Mouse (Mus musculus): ENCODE measurements around the gene Sdr42e1. TPM values are rescaled to one million over a fixed set of nuclear protein-coding genes. Genes with fewer than 3 reads are reported as not detected.

The Sdr42e1 gene
- total and polyA plus RNA-seq, 3 experiments: 0.11 TPM; not detected in 2

GRCm38 (mm10) chr8:117652318-117652717, 21.2 kb downstream of the Sdr42e1 start:
- Histone ChIP-seq H3K9me3 (replicated peaks) (peaks cover 69% of the 10 kb centered on the region), H3K4me3 (ENCODE audit: low read depth, low read length) (no peak overlapping the region), H3K4me1 (ENCODE audit: insufficient read depth, low read depth, low read length) (no peaks in the 10 kb centered on the region), H3K27me3 (ENCODE audit: insufficient read depth, low read length) (no peaks in the 10 kb centered on the region), H3K36me3 (replicated peaks) (no peaks in the 10 kb centered on the region)
- DNase-seq (ENCODE audit: low spot score) (no peak), ATAC-seq (ENCODE audit: extremely low read depth, insufficient number of reproducible peaks, low FRiP score, poor library complexity, severe bottlenecking) (no peak)
- TF ChIP-seq GATA1 (IDR thresholded peaks at IDR 0.05; ENCODE audit: borderline replicate concordance, low read length) (no peak), CTCF (IDR thresholded peaks at IDR 0.05; ENCODE audit: low read depth, low read length) (no peak), POLR2AphosphoS5 (IDR thresholded peaks at IDR 0.05; ENCODE audit: insufficient replicate concordance, low read depth, low read length) (no peak), GATA2 (IDR thresholded peaks at IDR 0.05; ENCODE audit: borderline replicate concordance, low read depth, low read length) (no peak), TAL1 (conservative IDR thresholded peaks at IDR 0.05; ENCODE audit: low read depth, low read length) (no peak)

DNA sequence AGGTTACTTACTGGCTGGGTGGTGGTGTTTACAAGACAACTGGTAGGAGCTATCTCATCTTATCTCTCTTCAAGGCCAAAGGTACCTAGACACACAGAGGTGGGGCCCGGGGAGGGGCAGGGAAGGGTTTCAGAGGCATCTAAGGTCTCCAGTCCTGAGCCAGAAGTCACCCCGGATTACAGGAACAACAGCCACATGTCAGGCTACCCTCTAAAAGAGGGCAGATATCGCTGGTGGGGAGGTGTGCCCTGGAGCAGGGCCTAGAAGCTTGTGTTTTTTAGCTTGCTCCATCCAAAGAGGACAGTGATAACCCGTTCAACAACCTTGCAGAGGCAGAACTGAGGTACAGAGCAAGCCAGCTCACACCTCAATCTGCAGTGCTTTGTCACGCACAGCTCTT, 27.0 kb downstream of the Sdr42e1 start:
- no peak for ATAC-seq (ENCODE audit: extremely low read depth, insufficient number of reproducible peaks, low FRiP score, poor library complexity, severe bottlenecking)
- H3K36me3 ChIP-seq (replicated peaks): no peaks in the 10 kb centered on the region
- H3K27me3 ChIP-seq (ENCODE audit: insufficient read depth, low read length): no peaks in the 10 kb centered on the region
- H3K9me3 ChIP-seq (replicated peaks): peaks cover 61% of the 10 kb centered on the region
- DNase-seq (ENCODE audit: low spot score): no peak
- no peaks in the 10 kb centered on the region for H3K4me1 ChIP-seq (ENCODE audit: insufficient read depth, low read depth, low read length)
- no peak overlapping the region for H3K4me3 ChIP-seq (ENCODE audit: low read depth, low read length)
- TF ChIP-seq TAL1 (conservative IDR thresholded peaks at IDR 0.05; ENCODE audit: low read depth, low read length) (no peak), POLR2AphosphoS5 (IDR thresholded peaks at IDR 0.05; ENCODE audit: insufficient replicate concordance, low read depth, low read length) (no peak), GATA1 (IDR thresholded peaks at IDR 0.05; ENCODE audit: borderline replicate concordance, low read length) (no peak), CTCF (IDR thresholded peaks at IDR 0.05; ENCODE audit: low read depth, low read length) (no peak), GATA2 (IDR thresholded peaks at IDR 0.05; ENCODE audit: borderline replicate concordance, low read depth, low read length) (no peak)

DNA sequence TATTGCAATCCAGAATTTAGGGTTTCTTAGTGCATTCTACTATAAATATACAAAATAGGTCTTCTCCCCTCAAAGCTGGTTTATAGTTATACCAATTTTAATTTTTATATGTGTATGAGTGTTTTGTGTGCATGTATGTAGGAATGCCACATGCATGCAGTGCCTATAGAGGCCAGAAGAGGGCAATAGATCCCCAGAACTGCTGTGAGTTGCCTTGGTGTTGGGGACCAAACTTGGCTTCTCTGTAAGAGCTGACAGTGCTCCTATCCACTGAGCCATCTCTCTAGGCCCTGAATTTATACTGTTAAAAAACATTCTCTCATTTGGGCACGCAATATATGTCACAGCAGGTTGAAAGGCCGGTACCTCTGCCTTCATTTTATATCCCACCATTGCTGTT, 27.5 kb downstream of the Sdr42e1 start:
- H3K36me3 ChIP-seq (replicated peaks): no peaks in the 10 kb centered on the region
- DNase-seq (ENCODE audit: low spot score) (no peak), ATAC-seq (ENCODE audit: extremely low read depth, insufficient number of reproducible peaks, low FRiP score, poor library complexity, severe bottlenecking) (no peak)

DNA sequence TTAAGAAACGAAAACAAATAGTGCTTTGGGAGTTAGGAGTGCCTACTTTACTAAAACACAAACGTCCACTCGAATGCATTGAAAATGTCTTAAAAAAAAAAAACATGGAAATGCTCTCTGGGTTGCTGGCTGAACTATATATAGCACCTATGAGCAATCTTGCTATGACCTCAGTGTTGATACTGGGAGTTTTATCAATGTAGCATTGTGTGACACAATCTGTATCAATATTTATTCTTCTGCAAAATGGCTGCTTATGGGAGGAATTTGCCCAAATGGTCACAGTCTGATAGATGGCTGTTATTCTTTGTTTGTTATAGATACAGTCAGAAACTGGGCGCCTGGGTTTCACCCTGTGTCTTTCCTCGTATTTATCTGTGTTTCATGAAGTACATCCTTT, 28.0 kb downstream of the Sdr42e1 start:
- no peak for DNase-seq (ENCODE audit: low spot score)
- H3K9me3 ChIP-seq (replicated peaks): peaks cover 64% of the 10 kb centered on the region
- no peak for ATAC-seq (ENCODE audit: extremely low read depth, insufficient number of reproducible peaks, low FRiP score, poor library complexity, severe bottlenecking)
- H3K27me3 ChIP-seq (ENCODE audit: insufficient read depth, low read length): no peaks in the 10 kb centered on the region
- no peaks in the 10 kb centered on the region for H3K4me1 ChIP-seq (ENCODE audit: insufficient read depth, low read depth, low read length)
- H3K4me3 ChIP-seq (ENCODE audit: low read depth, low read length): no peak overlapping the region
- TF ChIP-seq POLR2AphosphoS5 (IDR thresholded peaks at IDR 0.05; ENCODE audit: insufficient replicate concordance, low read depth, low read length) (no peak), CTCF (IDR thresholded peaks at IDR 0.05; ENCODE audit: low read depth, low read length) (no peak)
- H3K36me3 ChIP-seq (replicated peaks): no peaks in the 10 kb centered on the region

More for the DNA sequence above, 27.5 kb downstream of the Sdr42e1 start:
- peaks cover 62% of the 10 kb centered on the region for H3K9me3 ChIP-seq (replicated peaks)
- H3K27me3 ChIP-seq (ENCODE audit: insufficient read depth, low read length): no peaks in the 10 kb centered on the region
- H3K4me3 ChIP-seq (ENCODE audit: low read depth, low read length): no peak overlapping the region
- TF ChIP-seq TAL1 (conservative IDR thresholded peaks at IDR 0.05; ENCODE audit: low read depth, low read length): no peak
- no peak for TF ChIP-seq CTCF (IDR thresholded peaks at IDR 0.05; ENCODE audit: low read depth, low read length)
- TF ChIP-seq GATA1 (IDR thresholded peaks at IDR 0.05; ENCODE audit: borderline replicate concordance, low read length): no peak
- TF ChIP-seq POLR2AphosphoS5 (IDR thresholded peaks at IDR 0.05; ENCODE audit: insufficient replicate concordance, low read depth, low read length): no peak
- no peak for TF ChIP-seq GATA2 (IDR thresholded peaks at IDR 0.05; ENCODE audit: borderline replicate concordance, low read depth, low read length)
- no peaks in the 10 kb centered on the region for H3K4me1 ChIP-seq (ENCODE audit: insufficient read depth, low read depth, low read length)

DNA sequence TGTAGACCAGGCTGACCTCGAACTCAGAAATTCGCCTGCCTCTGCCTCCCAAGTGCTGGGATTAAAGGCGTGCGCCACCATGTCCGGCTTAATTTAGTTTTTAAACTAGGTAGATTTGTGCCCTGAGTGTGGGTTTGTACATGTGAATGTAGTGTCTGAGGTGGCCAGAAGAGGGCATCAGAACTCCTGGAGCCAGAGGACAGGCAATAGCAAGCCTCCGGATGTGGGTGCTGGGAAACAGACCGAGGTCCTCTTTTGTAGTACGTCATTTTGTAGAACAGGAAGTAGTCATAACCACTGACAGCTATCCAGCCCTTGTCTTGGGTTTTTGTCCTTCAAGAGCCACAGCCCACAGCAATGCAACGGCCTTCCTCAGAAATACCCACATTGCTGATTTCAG, 33.9 kb downstream of the Sdr42e1 start:
- Histone ChIP-seq H3K9me3 (replicated peaks) (peaks cover 65% of the 10 kb centered on the region), H3K4me3 (ENCODE audit: low read depth, low read length) (no peak overlapping the region), H3K4me1 (ENCODE audit: insufficient read depth, low read depth, low read length) (no peaks in the 10 kb centered on the region), H3K27me3 (ENCODE audit: insufficient read depth, low read length) (no peaks in the 10 kb centered on the region), H3K36me3 (replicated peaks) (no peaks in the 10 kb centered on the region)
- DNase-seq (ENCODE audit: low spot score): no peak
- no peak for ATAC-seq (ENCODE audit: extremely low read depth, insufficient number of reproducible peaks, low FRiP score, poor library complexity, severe bottlenecking)
- TF ChIP-seq GATA1 (IDR thresholded peaks at IDR 0.05; ENCODE audit: borderline replicate concordance, low read length) (no peak), POLR2AphosphoS5 (IDR thresholded peaks at IDR 0.05; ENCODE audit: insufficient replicate concordance, low read depth, low read length) (no peak), CTCF (IDR thresholded peaks at IDR 0.05; ENCODE audit: low read depth, low read length) (no peak), GATA2 (IDR thresholded peaks at IDR 0.05; ENCODE audit: borderline replicate concordance, low read depth, low read length) (no peak), TAL1 (conservative IDR thresholded peaks at IDR 0.05; ENCODE audit: low read depth, low read length) (no peak)

- no peak for TF ChIP-seq GATA1 (IDR thresholded peaks at IDR 0.05; ENCODE audit: borderline replicate concordance, low read length)
- TF ChIP-seq POLR2AphosphoS5 (IDR thresholded peaks at IDR 0.05; ENCODE audit: insufficient replicate concordance, low read depth, low read length): no peak
- TF ChIP-seq CTCF (IDR thresholded peaks at IDR 0.05; ENCODE audit: low read depth, low read length): no peak
- TF ChIP-seq GATA2 (IDR thresholded peaks at IDR 0.05; ENCODE audit: borderline replicate concordance, low read depth, low read length): no peak
- TF ChIP-seq TAL1 (conservative IDR thresholded peaks at IDR 0.05; ENCODE audit: low read depth, low read length): no peak
- no peaks in the 10 kb centered on the region for H3K27me3 ChIP-seq (ENCODE audit: insufficient read depth, low read length)
- no peak for ATAC-seq (ENCODE audit: extremely low read depth, insufficient number of reproducible peaks, low FRiP score, poor library complexity, severe bottlenecking)
- H3K9me3 ChIP-seq (replicated peaks): peaks cover 75% of the 10 kb centered on the region
- no peak overlapping the region for H3K4me3 ChIP-seq (ENCODE audit: low read depth, low read length)
- no peaks in the 10 kb centered on the region for H3K36me3 ChIP-seq (replicated peaks)
- DNase-seq (ENCODE audit: low spot score): no peak
- H3K4me1 ChIP-seq (ENCODE audit: insufficient read depth, low read depth, low read length): no peaks in the 10 kb centered on the region
Measured at GRCm38 (mm10) chr8:117637462-117637861, 36.0 kb downstream of the Sdr42e1 start.

GRCm38 (mm10) chr8:117634406-117634805, 39.1 kb downstream of the Sdr42e1 start:
- Histone ChIP-seq H3K4me1 (ENCODE audit: insufficient read depth, low read depth, low read length) (no peaks in the 10 kb centered on the region), H3K4me3 (ENCODE audit: low read depth, low read length) (no peak overlapping the region), H3K36me3 (replicated peaks) (no peaks in the 10 kb centered on the region), H3K9me3 (replicated peaks) (peaks cover 77% of the 10 kb centered on the region), H3K27me3 (ENCODE audit: insufficient read depth, low read length) (no peaks in the 10 kb centered on the region)
- ATAC-seq (ENCODE audit: extremely low read depth, insufficient number of reproducible peaks, low FRiP score, poor library complexity, severe bottlenecking): no peak
- TF ChIP-seq TAL1 (conservative IDR thresholded peaks at IDR 0.05; ENCODE audit: low read depth, low read length) (no peak), GATA2 (IDR thresholded peaks at IDR 0.05; ENCODE audit: borderline replicate concordance, low read depth, low read length) (no peak), POLR2AphosphoS5 (IDR thresholded peaks at IDR 0.05; ENCODE audit: insufficient replicate concordance, low read depth, low read length) (no peak), GATA1 (IDR thresholded peaks at IDR 0.05; ENCODE audit: borderline replicate concordance, low read length) (no peak), CTCF (IDR thresholded peaks at IDR 0.05; ENCODE audit: low read depth, low read length) (no peak)
- DNase-seq (ENCODE audit: low spot score): no peak
